Mouse (Mus musculus) embryonic facial prominence, embryonic 14.5 days (tissue): ENCODE measurements around the gene 4930523C07Rik. TPM values are rescaled to one million over a fixed set of nuclear protein-coding genes. Genes with fewer than 3 reads are reported as not detected.

Experiments
- ATAC-seq: fragments of 200-750 bp; cut with Nextera tagmentation; 2 replicates; pipeline ENCODE4 v1.8.0; 2017; ENCODE audit warnings: low read depth, moderate number of reproducible peaks, moderate TSS enrichment
- DNase-seq: peaks from one replicate; pipeline ENCODE4 v3.0.0-alpha.2; 2015; ENCODE audit warnings: low spot score
- H3K27ac ChIP-seq: fragments of 300-500 bp; sonication (generic); replicated peaks from 2 replicates; pipeline ENCODE4 v1.5.1; 2014; ENCODE audit warnings: low read depth, mild to moderate bottlenecking, low read length, moderate library complexity
- H3K27me3 ChIP-seq: fragments of 300-500 bp; sonication (generic); replicated peaks from 2 replicates; pipeline ENCODE4 v1.6.1; 2014; ENCODE audit warnings: low read length; ENCODE audit not compliant: control insufficient read depth, insufficient read depth
- H3K36me3 ChIP-seq: fragments of 300-500 bp; sonication (generic); 2 replicates; pipeline ENCODE4 v1.6.1; 2014; ENCODE audit warnings: low read length, mixed read lengths; ENCODE audit not compliant: control insufficient read depth, insufficient read depth
- H3K4me1 ChIP-seq: fragments of 300-500 bp; sonication (generic); 2 replicates; pipeline ENCODE4 v1.6.1; 2014; ENCODE audit warnings: antibody characterized with exemption, low read length; ENCODE audit not compliant: control insufficient read depth, insufficient read depth
- H3K4me2 ChIP-seq: fragments of 300-500 bp; sonication (generic); 2 replicates; pipeline ENCODE4 v1.6.1; 2014; ENCODE audit warnings: low read depth, mild to moderate bottlenecking, low read length, moderate library complexity, mixed read lengths
- H3K4me3 ChIP-seq: fragments of 300-500 bp; sonication (generic); 2 replicates; pipeline ENCODE4 v1.5.1; 2014; ENCODE audit warnings: low read depth, mild to moderate bottlenecking, low read length
- H3K9ac ChIP-seq: fragments of 300-500 bp; sonication (generic); 2 replicates; pipeline ENCODE4 v1.6.1; 2014; ENCODE audit warnings: low read depth, mild to moderate bottlenecking, low read length, moderate library complexity, mixed read lengths
- H3K9me3 ChIP-seq: fragments of 300-500 bp; sonication (generic); 2 replicates; pipeline ENCODE4 v1.6.1; 2016; ENCODE audit warnings: low read length; ENCODE audit not compliant: control insufficient read depth
- WGBS: fragments of 180-500 bp; shearing (Covaris S2); extraction: QIAGEN DNeasy Blood & Tissue Kit; methylation state at CpG from one replicate; pipeline ENCODE4 v1.1.7; 2014; 5-methylcytosine and 5-hydroxymethylcytosine counted together
- polyA plus RNA-seq: library from polyadenylated mRNA; unstranded; fragments of >200 nt; fragmentation: Nextera tagmentation; extraction: Ambion mirVana; gene quantifications from 2 replicates; pipeline ENCODE4 v1.2.1, GENCODE M21; 2014

4930523C07Rik gene
- polyA plus RNA-seq, 1 experiment from 2014 or later, result 15.1 TPM

DNA sequence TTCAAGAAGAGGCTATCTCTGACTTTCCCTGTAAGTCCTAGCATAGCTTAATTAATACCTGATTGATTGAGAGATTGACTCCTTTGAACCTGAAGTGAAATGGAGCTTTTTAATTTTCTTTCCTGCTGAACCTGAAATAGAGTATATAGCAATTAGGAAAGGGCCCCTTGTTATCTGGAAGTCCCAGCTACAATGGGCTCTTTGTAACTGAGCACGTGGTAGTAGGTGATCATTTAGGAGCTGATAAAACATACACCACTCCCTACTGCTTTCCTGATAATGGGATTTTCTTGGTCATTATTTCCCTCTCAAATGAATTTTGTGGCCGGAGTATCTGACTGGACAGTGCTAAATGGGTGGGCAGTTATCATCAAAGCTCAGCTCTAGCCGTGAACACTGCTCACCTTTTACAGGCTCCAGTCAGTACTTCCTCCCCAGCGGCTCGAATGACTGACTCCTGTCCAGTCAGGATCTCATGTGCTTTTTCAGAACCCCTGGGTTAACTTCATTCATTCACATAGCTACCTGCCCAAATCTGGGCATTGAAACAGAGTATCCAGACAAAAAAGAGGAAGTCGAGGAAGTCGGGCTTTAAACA is 20.5 kb downstream of the 4930523C07Rik start:
- Histone ChIP-seq H3K9ac (no peak overlapping the region), H3K9me3 (no peaks in the 10 kb centered on the region), H3K4me1 (no peaks in the 10 kb centered on the region), H3K27me3 (no peaks in the 10 kb centered on the region), H3K4me2 (no peak overlapping the region), H3K36me3 (no peaks in the 10 kb centered on the region), H3K27ac (no peak overlapping the region), H3K4me3 (no peak overlapping the region)
- ATAC-seq (no peak), DNase-seq (no peak)
- WGBS, result 71% methylated on average over 7 of the region's 7 CpGs

DNA sequence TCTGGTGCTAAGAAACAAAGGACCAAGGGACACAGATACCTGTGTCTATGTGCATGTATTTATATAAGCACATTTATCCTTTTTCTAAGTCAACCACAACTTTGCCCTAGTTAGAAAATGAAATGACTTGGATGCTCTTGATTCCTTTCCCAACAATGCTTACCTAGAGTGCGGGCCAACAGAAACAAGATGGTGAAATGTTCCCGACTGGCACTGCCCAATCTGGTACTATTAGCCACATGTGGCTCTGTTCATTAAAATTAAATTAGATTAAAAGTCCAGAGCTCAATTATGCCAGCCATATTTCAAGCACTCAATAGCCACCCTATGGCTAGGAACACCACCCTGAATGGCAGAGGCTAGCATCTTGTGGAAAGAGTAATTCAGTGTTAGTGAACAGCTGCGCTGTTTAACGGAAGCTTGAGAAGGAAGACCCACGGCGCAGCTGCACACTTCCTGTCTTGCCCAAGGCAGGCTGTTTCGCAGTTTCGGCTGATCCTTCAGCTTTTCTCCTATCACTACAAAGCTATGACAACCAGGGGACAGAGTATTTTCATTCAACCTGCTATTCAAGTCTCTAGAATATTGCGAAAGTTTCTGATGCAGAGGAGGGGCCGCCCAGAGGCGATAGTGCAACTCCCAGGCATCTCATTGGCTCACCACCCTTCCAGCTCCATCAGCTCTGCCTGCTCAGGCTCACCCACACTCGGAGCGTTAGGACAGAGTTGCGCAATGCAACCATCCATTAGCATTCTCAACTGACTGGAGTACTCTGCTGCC is 34.9 kb downstream of the 4930523C07Rik start:
- no peak overlapping the region for H3K9ac ChIP-seq
- 63% methylated on average over 14 of the region's 14 CpGs for WGBS
- no peaks in the 10 kb centered on the region for H3K4me1 ChIP-seq
- no peak overlapping the region for H3K4me3 ChIP-seq
- no peaks in the 10 kb centered on the region for H3K27me3 ChIP-seq
- peak; percentile 70 for ATAC-seq
- no peak overlapping the region for H3K4me2 ChIP-seq
- H3K9me3 ChIP-seq, result no peaks in the 10 kb centered on the region
- H3K27ac ChIP-seq, result no peak overlapping the region
- peak; percentile 64 for DNase-seq
- no peaks in the 10 kb centered on the region for H3K36me3 ChIP-seq

DNA sequence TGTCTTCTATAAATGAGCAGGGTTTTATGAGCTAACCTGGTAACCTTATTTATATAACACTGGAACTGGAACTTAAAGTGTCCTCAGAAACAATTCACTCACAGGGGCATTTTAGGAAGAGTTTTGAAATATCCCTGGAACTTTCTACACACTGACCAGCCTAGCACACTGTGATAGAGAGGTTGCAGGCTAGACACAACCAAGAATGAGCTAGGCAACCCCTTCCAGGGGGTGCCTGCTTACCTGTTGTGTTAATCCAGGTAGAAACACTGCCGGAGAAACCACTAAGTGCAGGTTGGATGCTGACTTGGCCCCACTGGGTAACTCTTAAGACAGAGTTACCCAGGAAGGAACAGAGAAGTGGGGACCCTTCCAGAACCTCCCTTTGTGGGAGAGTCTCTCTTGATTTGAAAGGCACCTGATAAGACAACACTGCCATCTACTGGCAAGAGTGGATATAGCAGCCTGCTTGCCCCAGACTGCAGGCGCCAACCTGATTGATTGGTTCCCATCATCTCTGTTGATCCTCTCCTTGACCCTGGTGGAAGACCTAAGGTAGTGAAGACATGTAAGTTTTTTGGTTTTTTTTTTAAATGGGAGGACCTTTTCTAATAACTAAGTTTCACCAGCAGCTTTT is 36.7 kb downstream of the 4930523C07Rik start:
- Histone ChIP-seq H3K27me3 (no peaks in the 10 kb centered on the region), H3K9ac (no peak overlapping the region), H3K4me1 (no peaks in the 10 kb centered on the region), H3K4me2 (no peak overlapping the region), H3K36me3 (no peaks in the 10 kb centered on the region), H3K9me3 (no peaks in the 10 kb centered on the region), H3K27ac (no peak overlapping the region), H3K4me3 (no peak overlapping the region)
- WGBS, result 29% methylated on average over 2 of the region's 2 CpGs
- DNase-seq (peak; percentile 75), ATAC-seq (0 out of 2 replicates have a peak, but pooled peaks have one; percentile 45)

DNA sequence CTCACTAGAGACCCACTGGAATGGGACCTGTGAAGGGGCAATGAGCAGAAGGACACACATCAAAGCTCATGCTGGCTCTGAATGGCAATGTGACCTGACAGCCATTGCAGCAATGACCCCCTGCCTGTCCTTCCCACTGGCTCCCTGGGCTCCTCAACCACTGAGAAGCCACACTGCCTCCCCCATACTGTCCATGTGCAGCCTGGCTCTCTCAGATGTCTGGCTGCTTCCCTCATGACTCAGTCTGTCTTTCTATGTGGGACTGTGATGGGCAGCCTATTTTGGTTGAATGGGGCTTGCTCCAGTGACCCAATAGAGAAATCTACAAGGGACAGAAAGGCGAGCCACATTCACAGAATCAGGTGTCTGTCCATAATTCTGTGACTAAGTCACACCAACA is 38.5 kb downstream of the 4930523C07Rik start:
- 100% methylated on average over 1 of the region's 1 CpGs for WGBS
- no peaks in the 10 kb centered on the region for H3K9me3 ChIP-seq
- no peaks in the 10 kb centered on the region for H3K27me3 ChIP-seq
- H3K4me1 ChIP-seq, result no peaks in the 10 kb centered on the region
- H3K9ac ChIP-seq, result no peak overlapping the region
- no peak overlapping the region for H3K4me3 ChIP-seq
- no peak overlapping the region for H3K4me2 ChIP-seq
- ATAC-seq (no peak), DNase-seq (no peak)
- H3K36me3 ChIP-seq, result no peaks in the 10 kb centered on the region
- no peak overlapping the region for H3K27ac ChIP-seq

DNA sequence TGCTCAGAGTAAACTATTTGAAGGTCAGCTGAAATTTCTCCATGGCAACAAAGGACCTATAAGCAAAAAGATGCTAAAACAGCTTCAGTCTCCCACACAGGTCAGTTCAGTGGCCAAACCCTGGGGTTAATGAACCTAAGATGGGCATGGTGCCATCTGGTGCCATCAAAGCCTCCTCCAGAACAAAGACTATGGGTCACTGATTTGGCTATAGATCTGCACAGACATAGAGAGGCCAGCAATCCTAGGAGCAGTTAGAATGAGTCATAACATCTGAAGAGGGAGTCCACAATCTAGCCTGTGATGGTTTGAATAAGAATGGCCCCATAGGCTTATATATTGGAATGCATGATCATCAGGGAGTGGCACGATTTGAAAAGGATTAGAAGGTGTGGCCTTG is 40.1 kb downstream of the 4930523C07Rik start:
- Histone ChIP-seq H3K27ac (no peak overlapping the region), H3K4me1 (no peaks in the 10 kb centered on the region), H3K27me3 (no peaks in the 10 kb centered on the region), H3K4me2 (no peak overlapping the region), H3K9ac (no peak overlapping the region), H3K4me3 (no peak overlapping the region), H3K36me3 (no peaks in the 10 kb centered on the region), H3K9me3 (no peaks in the 10 kb centered on the region)
- 100% methylated on average over 1 of the region's 1 CpGs for WGBS
- DNase-seq, result no peak
- ATAC-seq, result no peak

DNA sequence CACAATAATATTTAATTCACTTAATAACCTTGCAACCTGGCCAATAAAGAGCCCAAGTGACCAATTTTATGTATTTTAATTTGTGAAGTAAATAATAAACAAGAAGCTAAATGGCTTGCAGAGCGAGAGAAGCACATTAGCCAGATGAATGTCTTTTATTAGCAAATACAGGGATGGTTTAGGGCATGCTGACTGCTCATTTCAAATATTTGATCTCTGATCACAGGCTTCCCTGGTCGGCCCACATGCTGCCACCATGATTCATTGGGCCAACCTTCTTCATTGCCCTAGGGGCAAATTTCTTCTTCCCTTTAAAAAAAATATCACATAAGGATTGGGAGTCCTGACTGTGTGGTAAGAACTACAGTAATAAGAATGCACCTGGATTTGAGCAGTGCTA is 42.5 kb downstream of the 4930523C07Rik start:
- ATAC-seq (no peak), DNase-seq (no peak)
- Histone ChIP-seq H3K27ac (no peak overlapping the region), H3K4me1 (no peaks in the 10 kb centered on the region), H3K9ac (no peak overlapping the region), H3K27me3 (no peaks in the 10 kb centered on the region), H3K4me3 (no peak overlapping the region), H3K4me2 (no peak overlapping the region), H3K9me3 (no peaks in the 10 kb centered on the region), H3K36me3 (no peaks in the 10 kb centered on the region)
- WGBS, result 71% methylated on average over 2 of the region's 2 CpGs

DNA sequence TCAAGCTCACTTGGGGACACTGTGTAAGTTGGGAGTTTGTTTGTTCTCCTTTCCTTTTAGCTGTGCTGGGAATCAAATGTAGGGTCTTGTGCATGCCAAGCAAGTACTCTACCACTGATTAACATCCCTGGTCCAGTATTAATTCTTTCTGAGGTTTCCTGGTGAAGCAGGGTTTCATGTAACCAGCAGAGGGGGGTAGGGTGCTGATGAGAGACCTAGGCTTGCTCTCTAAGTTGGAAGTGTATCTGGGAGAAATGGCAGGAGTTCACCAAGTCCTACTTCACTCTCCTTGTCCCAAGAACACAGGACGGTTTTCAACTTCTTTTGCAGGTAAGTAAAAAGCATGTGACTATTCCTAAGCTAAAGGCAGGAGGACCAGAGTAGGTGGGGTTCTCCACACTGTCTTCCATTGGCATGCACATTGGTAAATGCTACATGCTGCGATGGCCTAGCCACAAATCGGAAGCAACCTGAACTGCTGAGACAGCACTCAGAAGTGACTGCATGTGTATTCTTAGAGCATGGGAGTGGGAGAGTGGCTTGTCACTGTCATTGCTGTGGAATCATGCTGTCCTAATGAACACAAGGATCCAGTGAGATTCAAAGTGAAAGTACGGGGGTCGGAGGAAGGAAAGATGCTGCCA is 55.6 kb downstream of the 4930523C07Rik start:
- DNase-seq, result no peak
- Histone ChIP-seq H3K9ac (no peak overlapping the region), H3K4me3 (no peak overlapping the region), H3K27ac (no peak overlapping the region), H3K27me3 (no peaks in the 10 kb centered on the region), H3K36me3 (no peaks in the 10 kb centered on the region), H3K9me3 (no peaks in the 10 kb centered on the region), H3K4me1 (no peaks in the 10 kb centered on the region), H3K4me2 (no peak overlapping the region)
- WGBS, result 81% methylated on average over 5 of the region's 5 CpGs
- ATAC-seq, result no peak

DNA sequence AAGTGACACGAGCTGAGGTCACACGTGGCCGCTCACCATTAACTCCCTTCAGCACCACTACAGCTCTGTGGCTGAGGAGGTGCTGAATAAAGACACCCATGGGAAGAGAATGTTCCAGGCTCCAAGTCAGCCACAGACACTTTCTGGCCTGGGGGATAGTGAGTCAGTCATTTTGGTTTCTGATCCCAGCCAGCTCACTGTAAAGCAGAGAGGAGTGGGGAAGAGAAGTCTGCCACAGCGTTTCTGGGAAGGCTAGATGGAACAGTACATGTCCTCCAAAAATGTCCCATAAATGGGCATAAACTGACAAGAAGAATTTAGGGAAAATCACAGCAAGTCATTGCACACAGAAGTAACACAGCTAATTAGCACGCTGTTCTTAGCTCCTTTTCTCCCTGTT is 56.8 kb downstream of the 4930523C07Rik start:
- H3K9ac ChIP-seq, result no peak overlapping the region
- WGBS, result 76% methylated on average over 5 of the region's 5 CpGs
- H3K4me3 ChIP-seq, result no peak overlapping the region
- ATAC-seq (no peak), DNase-seq (no peak)
- H3K4me1 ChIP-seq, result no peaks in the 10 kb centered on the region
- H3K4me2 ChIP-seq, result no peak overlapping the region
- H3K27me3 ChIP-seq, result no peaks in the 10 kb centered on the region
- H3K36me3 ChIP-seq, result no peaks in the 10 kb centered on the region
- H3K9me3 ChIP-seq, result no peaks in the 10 kb centered on the region
- no peak overlapping the region for H3K27ac ChIP-seq
